Mouse (Mus musculus) spleen, postnatal 10 days (tissue): ENCODE results near the gene Itm2b.

ENCODE experiments used
- DNase-seq, 2 experiments: peaks; one replicate each; pipeline ENCODE4 v3.0.0; 2021 to 2022; ENCODE audit warnings: low spot score in 2 of 2

Itm2b gene

GRCm38 (mm10) chr14:73368966-73369365, 16.1 kb downstream of the Itm2b start:
- DNase-seq = no peak

GRCm38 (mm10) chr14:73368221-73368620, 16.9 kb downstream of the Itm2b start:
- DNase-seq = no peak

- no peak for DNase-seq
Measured at GRCm38 (mm10) chr14:73366278-73366677, 18.8 kb downstream of the Itm2b start.

GRCm38 (mm10) chr14:73363782-73364181, 21.3 kb downstream of the Itm2b start:
- no peak for DNase-seq

- no peak for DNase-seq
Measured at GRCm38 (mm10) chr14:73354700-73355099, 30.4 kb downstream of the Itm2b start.

GRCm38 (mm10) chr14:73351118-73351517, 34.0 kb downstream of the Itm2b start:
- DNase-seq = no peak

GRCm38 (mm10) chr14:73350029-73350428, 35.1 kb downstream of the Itm2b start:
- DNase-seq = no peak

- DNase-seq = no peak
Measured at GRCm38 (mm10) chr14:73349061-73349670, 35.9 kb downstream of the Itm2b start.

- no peak for DNase-seq
Measured at GRCm38 (mm10) chr14:73347302-73347701, 37.8 kb downstream of the Itm2b start.

- no peak for DNase-seq
Measured at GRCm38 (mm10) chr14:73345614-73346013, 39.5 kb downstream of the Itm2b start.

GRCm38 (mm10) chr14:73340051-73340755, 44.9 kb downstream of the Itm2b start:
- peak in 1 of 2 experiments; percentile 47 for DNase-seq

GRCm38 (mm10) chr14:73339615-73340014, 45.5 kb downstream of the Itm2b start:
- no peak for DNase-seq

GRCm38 (mm10) chr14:73336316-73337080, 48.6 kb downstream of the Itm2b start:
- peak in 1 of 2 experiments; percentile 26 for DNase-seq

GRCm38 (mm10) chr14:73334926-73335805, 49.9 kb downstream of the Itm2b start:
- DNase-seq = peak in 1 of 2 experiments; percentile 25

- DNase-seq = peak in 1 of 2 experiments; percentile 30
Measured at GRCm38 (mm10) chr14:73333880-73334279, 51.2 kb downstream of the Itm2b start.

- no peak for DNase-seq
Measured at GRCm38 (mm10) chr14:73331386-73331785, 53.7 kb downstream of the Itm2b start.

- DNase-seq = no peak
Measured at GRCm38 (mm10) chr14:73329871-73330270, 55.2 kb downstream of the Itm2b start.

GRCm38 (mm10) chr14:73326511-73326910, 58.6 kb downstream of the Itm2b start:
- no peak for DNase-seq

- DNase-seq = peak; percentile 86 to 89
Measured at GRCm38 (mm10) chr14:73325456-73326381, 59.4 kb downstream of the Itm2b start, which contains the start of gene Rb1. Gene Rb1, minus strand, starts transcription at chr14:73325822.
